Mouse (Mus musculus): ENCODE measurements around the gene Gm49396.

- TF ChIP-seq EP300 (IDR thresholded peaks at IDR 0.05; ENCODE audit: insufficient read depth, low read depth, low read length) (no peak), POLR2A (IDR thresholded peaks at IDR 0.05; ENCODE audit: insufficient read depth, low read depth, low read length) (no peak), CTCF (IDR thresholded peaks at IDR 0.05) (no peak)
These were observed 21.2 kb downstream of the Gm49396 start for GRCm38 (mm10) chr7:30584339-30584738.
